Mouse (Mus musculus): ENCODE data around the gene Fli1. TPM values are rescaled to one million over a fixed set of nuclear protein-coding genes. Genes with fewer than 3 reads are reported as not detected.

Fli1 gene
- polyA plus RNA-seq, 1 experiment from 2014 or later: 34.9 TPM

GRCm38 (mm10) chr9:32405191-32405925 lies 137.3 kb downstream of the Fli1 start:
- H3K4me3 ChIP-seq (ENCODE audit: low read length): no peak overlapping the region
- no peaks in the 10 kb centered on the region for H3K9me3 ChIP-seq (ENCODE audit: control insufficient read depth, low read length)
- H3K36me3 ChIP-seq (ENCODE audit: control insufficient read depth, insufficient read depth, low read length): no peaks in the 10 kb centered on the region
- H3K4me1 ChIP-seq (replicated peaks; ENCODE audit: control insufficient read depth, insufficient read depth, low read length): peaks cover 18% of the 10 kb centered on the region
- no peak for ATAC-seq (ENCODE audit: low read depth)
- H3K27me3 ChIP-seq (ENCODE audit: control insufficient read depth, insufficient read depth, low read depth, low read length): peaks cover 3% of the 10 kb centered on the region; the same call in 1 of the 2 replicates
- H3K4me2 ChIP-seq (ENCODE audit: low read depth, low read length): no peak overlapping the region
- no peak overlapping the region for H3K27ac ChIP-seq (ENCODE audit: low read length)
- 38% methylated on average over 11 of the region's 11 CpGs for WGBS
- H3K9ac ChIP-seq (ENCODE audit: low read length): no peak overlapping the region

- ATAC-seq (ENCODE audit: low read depth): peak; percentile 92
- peaks cover 8% of the 10 kb centered on the region; the same call in 1 of the 2 replicates for H3K4me1 ChIP-seq (replicated peaks; ENCODE audit: control insufficient read depth, insufficient read depth, low read length)
- WGBS: 21% methylated on average over 5 of the region's 5 CpGs
- no peak overlapping the region for H3K9ac ChIP-seq (ENCODE audit: low read length)
- H3K4me2 ChIP-seq (ENCODE audit: low read depth, low read length): no peak overlapping the region
- no peak overlapping the region for H3K4me3 ChIP-seq (ENCODE audit: low read length)
- no peaks in the 10 kb centered on the region for H3K36me3 ChIP-seq (ENCODE audit: control insufficient read depth, insufficient read depth, low read length)
- H3K27me3 ChIP-seq (ENCODE audit: control insufficient read depth, insufficient read depth, low read depth, low read length): no peaks in the 10 kb centered on the region
- H3K9me3 ChIP-seq (ENCODE audit: control insufficient read depth, low read length): no peaks in the 10 kb centered on the region
- peak overlapping the region; percentile 78 for H3K27ac ChIP-seq (ENCODE audit: low read length)
These were observed 141.9 kb downstream of the Fli1 start for GRCm38 (mm10) chr9:32400662-32401161.

GRCm38 (mm10) chr9:32400212-32400611 lies 142.4 kb downstream of the Fli1 start:
- Histone ChIP-seq H3K4me2 (ENCODE audit: low read depth, low read length) (no peak overlapping the region), H3K9me3 (ENCODE audit: control insufficient read depth, low read length) (no peaks in the 10 kb centered on the region), H3K4me3 (ENCODE audit: low read length) (no peak overlapping the region), H3K27ac (ENCODE audit: low read length) (peak overlapping the region; percentile 78), H3K27me3 (ENCODE audit: control insufficient read depth, insufficient read depth, low read depth, low read length) (no peaks in the 10 kb centered on the region), H3K4me1 (replicated peaks; ENCODE audit: control insufficient read depth, insufficient read depth, low read length) (peaks cover 8% of the 10 kb centered on the region; the same call in 1 of the 2 replicates), H3K36me3 (ENCODE audit: control insufficient read depth, insufficient read depth, low read length) (no peaks in the 10 kb centered on the region), H3K9ac (ENCODE audit: low read length) (no peak overlapping the region)
- no peak for ATAC-seq (ENCODE audit: low read depth)
- 19% methylated on average over 2 of the region's 2 CpGs for WGBS

- Histone ChIP-seq H3K9ac (ENCODE audit: low read length) (no peak overlapping the region), H3K36me3 (ENCODE audit: control insufficient read depth, insufficient read depth, low read length) (no peaks in the 10 kb centered on the region), H3K4me2 (ENCODE audit: low read depth, low read length) (no peak overlapping the region), H3K4me1 (replicated peaks; ENCODE audit: control insufficient read depth, insufficient read depth, low read length) (no peaks in the 10 kb centered on the region), H3K9me3 (ENCODE audit: control insufficient read depth, low read length) (no peaks in the 10 kb centered on the region), H3K27me3 (ENCODE audit: control insufficient read depth, insufficient read depth, low read depth, low read length) (no peaks in the 10 kb centered on the region), H3K27ac (ENCODE audit: low read length) (no peak overlapping the region), H3K4me3 (ENCODE audit: low read length) (no peak overlapping the region)
- WGBS: 71% methylated on average over 4 of the region's 4 CpGs
- ATAC-seq (ENCODE audit: low read depth): no peak
These were observed 147.9 kb downstream of the Fli1 start for GRCm38 (mm10) chr9:32394761-32395161.

- H3K9me3 ChIP-seq (ENCODE audit: control insufficient read depth, low read length): no peaks in the 10 kb centered on the region
- H3K36me3 ChIP-seq (ENCODE audit: control insufficient read depth, insufficient read depth, low read length): no peaks in the 10 kb centered on the region
- H3K9ac ChIP-seq (ENCODE audit: low read length): no peak overlapping the region
- no peak overlapping the region for H3K4me2 ChIP-seq (ENCODE audit: low read depth, low read length)
- no peak overlapping the region for H3K27ac ChIP-seq (ENCODE audit: low read length)
- H3K27me3 ChIP-seq (ENCODE audit: control insufficient read depth, insufficient read depth, low read depth, low read length): no peaks in the 10 kb centered on the region
- no peak for ATAC-seq (ENCODE audit: low read depth)
- H3K4me1 ChIP-seq (replicated peaks; ENCODE audit: control insufficient read depth, insufficient read depth, low read length): no peaks in the 10 kb centered on the region
- WGBS: 71% methylated on average over 6 of the region's 6 CpGs
- H3K4me3 ChIP-seq (ENCODE audit: low read length): no peak overlapping the region
These were observed 149.9 kb downstream of the Fli1 start for GRCm38 (mm10) chr9:32392716-32393115.

- no peak overlapping the region for H3K4me3 ChIP-seq (ENCODE audit: low read length)
These were observed 151.0 kb downstream of the Fli1 start for GRCm38 (mm10) chr9:32391701-32392100.

GRCm38 (mm10) chr9:32391092-32391491 lies 151.6 kb downstream of the Fli1 start:
- Histone ChIP-seq H3K4me1 (replicated peaks; ENCODE audit: control insufficient read depth, insufficient read depth, low read length) (no peaks in the 10 kb centered on the region), H3K27ac (ENCODE audit: low read length) (no peak overlapping the region), H3K4me2 (ENCODE audit: low read depth, low read length) (no peak overlapping the region), H3K9me3 (ENCODE audit: control insufficient read depth, low read length) (no peaks in the 10 kb centered on the region), H3K4me3 (ENCODE audit: low read length) (no peak overlapping the region), H3K27me3 (ENCODE audit: control insufficient read depth, insufficient read depth, low read depth, low read length) (no peaks in the 10 kb centered on the region), H3K9ac (ENCODE audit: low read length) (no peak overlapping the region), H3K36me3 (ENCODE audit: control insufficient read depth, insufficient read depth, low read length) (no peaks in the 10 kb centered on the region)
- 74% methylated on average over 5 of the region's 5 CpGs for WGBS
- no peak for ATAC-seq (ENCODE audit: low read depth)

More at GRCm38 (mm10) chr9:32391701-32392100, 151.0 kb downstream of the Fli1 start:
- H3K4me1 ChIP-seq (replicated peaks; ENCODE audit: control insufficient read depth, insufficient read depth, low read length): no peaks in the 10 kb centered on the region
- no peaks in the 10 kb centered on the region for H3K27me3 ChIP-seq (ENCODE audit: control insufficient read depth, insufficient read depth, low read depth, low read length)
- H3K36me3 ChIP-seq (ENCODE audit: control insufficient read depth, insufficient read depth, low read length): no peaks in the 10 kb centered on the region
- H3K4me2 ChIP-seq (ENCODE audit: low read depth, low read length): no peak overlapping the region
- no peak overlapping the region for H3K27ac ChIP-seq (ENCODE audit: low read length)
- ATAC-seq (ENCODE audit: low read depth): no peak
- no peak overlapping the region for H3K9ac ChIP-seq (ENCODE audit: low read length)
- H3K9me3 ChIP-seq (ENCODE audit: control insufficient read depth, low read length): no peaks in the 10 kb centered on the region
- WGBS: 77% methylated on average over 9 of the region's 9 CpGs

GRCm38 (mm10) chr9:32388120-32388519 lies 154.5 kb downstream of the Fli1 start:
- 89% methylated on average over 1 of the region's 1 CpGs for WGBS
- Histone ChIP-seq H3K9me3 (ENCODE audit: control insufficient read depth, low read length) (no peaks in the 10 kb centered on the region), H3K9ac (ENCODE audit: low read length) (no peak overlapping the region), H3K4me3 (ENCODE audit: low read length) (no peak overlapping the region), H3K4me1 (replicated peaks; ENCODE audit: control insufficient read depth, insufficient read depth, low read length) (no peaks in the 10 kb centered on the region), H3K4me2 (ENCODE audit: low read depth, low read length) (no peak overlapping the region), H3K27me3 (ENCODE audit: control insufficient read depth, insufficient read depth, low read depth, low read length) (no peaks in the 10 kb centered on the region), H3K36me3 (ENCODE audit: control insufficient read depth, insufficient read depth, low read length) (no peaks in the 10 kb centered on the region), H3K27ac (ENCODE audit: low read length) (no peak overlapping the region)
- ATAC-seq (ENCODE audit: low read depth): no peak

GRCm38 (mm10) chr9:32384906-32385305 lies 157.8 kb downstream of the Fli1 start:
- no peak for ATAC-seq (ENCODE audit: low read depth)
- Histone ChIP-seq H3K27ac (ENCODE audit: low read length) (no peak overlapping the region), H3K9me3 (ENCODE audit: control insufficient read depth, low read length) (no peaks in the 10 kb centered on the region), H3K4me2 (ENCODE audit: low read depth, low read length) (no peak overlapping the region), H3K9ac (ENCODE audit: low read length) (no peak overlapping the region), H3K4me3 (ENCODE audit: low read length) (no peak overlapping the region), H3K4me1 (replicated peaks; ENCODE audit: control insufficient read depth, insufficient read depth, low read length) (no peaks in the 10 kb centered on the region), H3K36me3 (ENCODE audit: control insufficient read depth, insufficient read depth, low read length) (no peaks in the 10 kb centered on the region), H3K27me3 (ENCODE audit: control insufficient read depth, insufficient read depth, low read depth, low read length) (no peaks in the 10 kb centered on the region)
- 77% methylated on average over 4 of the region's 4 CpGs for WGBS

Data from lung, embryonic 16.5 days (tissue).